Mouse (Mus musculus) ES-Bruce4 (cell line): ENCODE results near the gene Spsb2. TPM values are rescaled to one million over a fixed set of nuclear protein-coding genes. Genes with fewer than 3 reads are reported as not detected.
A peak's percentile ranks its signal among the peaks of the same experiment; 100 is the strongest.

Source experiments
- H3K27ac ChIP-seq: 2 replicates; pipeline ENCODE4 v1.5.1; 2012; ENCODE audit warnings: low read length, inconsistent platforms; ENCODE audit not compliant: insufficient read depth
- H3K27me3 ChIP-seq: 2 replicates; pipeline ENCODE4 v1.6.1; 2012; ENCODE audit warnings: mild to moderate bottlenecking, low read length, inconsistent platforms; ENCODE audit not compliant: control insufficient read depth, poor library complexity, insufficient read depth, severe bottlenecking
- H3K36me3 ChIP-seq: 2 replicates; pipeline ENCODE4 v1.6.1; 2012; ENCODE audit warnings: inconsistent platforms, mild to moderate bottlenecking, low read length, moderate library complexity; ENCODE audit not compliant: control insufficient read depth, poor library complexity, insufficient read depth, severe bottlenecking
- H3K4me1 ChIP-seq: one replicate; pipeline ENCODE4 v1.8.1; 2011; ENCODE audit warnings: low read length; ENCODE audit not compliant: control insufficient read depth, insufficient read depth
- H3K4me3 ChIP-seq: 2 replicates; pipeline ENCODE4 v1.5.1; 2011; ENCODE audit warnings: low read depth, mild to moderate bottlenecking, low read length
- H3K9ac ChIP-seq: 2 replicates; pipeline ENCODE4 v1.6.1; 2012; ENCODE audit warnings: low read depth, mild to moderate bottlenecking, inconsistent platforms; ENCODE audit not compliant: poor library complexity, severe bottlenecking
- H3K9me3 ChIP-seq: replicated peaks from 2 replicates; pipeline ENCODE4 v1.6.1; 2012; ENCODE audit warnings: mild to moderate bottlenecking, low read length, inconsistent platforms; ENCODE audit not compliant: control insufficient read depth, poor library complexity, insufficient read depth, severe bottlenecking
- CTCF ChIP-seq: IDR thresholded peaks from one replicate; pipeline ENCODE4 v1.8.1; 2011; ENCODE audit warnings: low read depth, low read length
- EP300 ChIP-seq: IDR thresholded peaks from 2 replicates; pipeline ENCODE4 v1.6.1; 2011; ENCODE audit warnings: low read depth, low read length; ENCODE audit not compliant: insufficient read depth
- POLR2A ChIP-seq: IDR thresholded peaks from one replicate; pipeline ENCODE4 v1.8.1; 2011; ENCODE audit warnings: low read length; ENCODE audit not compliant: insufficient read depth
- polyA plus RNA-seq: library from polyadenylated mRNA; stranded (reverse); fragments of >200 nt; gene quantifications from 2 replicates; pipeline ENCODE4 v1.2.4, GENCODE M21; 2011; ENCODE audit warnings: low read depth; ENCODE audit not compliant: missing spikeins, insufficient read depth, insufficient read length

Gene Spsb2
- polyA plus RNA-seq, 1 experiment: 4.6 TPM

GRCm38 (mm10) chr6:124805341-124806321 lies 2.8 kb upstream of the Spsb2 start:
- H3K9ac ChIP-seq: peak overlapping the region; percentile 84
- H3K27me3 ChIP-seq: no peaks in the 10 kb centered on the region
- peak overlapping the region; percentile 97 for H3K27ac ChIP-seq
- no peaks in the 10 kb centered on the region for H3K36me3 ChIP-seq
- peak overlapping the region; percentile 56 for H3K4me3 ChIP-seq
- TF ChIP-seq CTCF (peak; percentile 29), POLR2A (peak; percentile 63), EP300 (peak; percentile 59; the same call in 1 of the 2 replicates)
- H3K9me3 ChIP-seq: no peaks in the 10 kb centered on the region
- H3K4me1 ChIP-seq: no peaks in the 10 kb centered on the region

GRCm38 (mm10) chr6:124806446-124807140 lies 1.9 kb upstream of the Spsb2 start:
- H3K9ac ChIP-seq: peak overlapping the region; percentile 84
- H3K9me3 ChIP-seq: no peaks in the 10 kb centered on the region
- peaks cover 3% of the 10 kb centered on the region for H3K36me3 ChIP-seq
- H3K4me1 ChIP-seq: no peaks in the 10 kb centered on the region
- H3K27me3 ChIP-seq: no peaks in the 10 kb centered on the region
- peak overlapping the region; percentile 54 for H3K4me3 ChIP-seq
- H3K27ac ChIP-seq: peak overlapping the region; percentile 97
- no peak for TF ChIP-seq EP300

GRCm38 (mm10) chr6:124807366-124807765 lies 1.1 kb upstream of the Spsb2 start:
- peaks cover 8% of the 10 kb centered on the region for H3K36me3 ChIP-seq
- no peaks in the 10 kb centered on the region for H3K4me1 ChIP-seq
- no peak overlapping the region for H3K27ac ChIP-seq
- no peak overlapping the region for H3K4me3 ChIP-seq
- no peak for TF ChIP-seq POLR2A
- no peak for TF ChIP-seq CTCF
- TF ChIP-seq EP300: no peak
- H3K9me3 ChIP-seq: no peaks in the 10 kb centered on the region
- H3K9ac ChIP-seq: no peak overlapping the region
- H3K27me3 ChIP-seq: no peaks in the 10 kb centered on the region

- Histone ChIP-seq H3K9ac (0 out of 2 replicates have a peak overlapping the region, but pooled peaks have one; percentile 75), H3K36me3 (peaks cover 8% of the 10 kb centered on the region), H3K9me3 (no peaks in the 10 kb centered on the region), H3K27ac (no peak overlapping the region), H3K27me3 (no peaks in the 10 kb centered on the region), H3K4me3 (peak overlapping the region; percentile 93), H3K4me1 (no peaks in the 10 kb centered on the region)
- TF ChIP-seq CTCF: no peak
Observed at GRCm38 (mm10) chr6:124807986-124808357, 489 bp upstream of the Spsb2 start.

GRCm38 (mm10) chr6:124809052-124809774 lies 752 bp downstream of the Spsb2 start:
- H3K27me3 ChIP-seq: no peaks in the 10 kb centered on the region
- peak overlapping the region; percentile 75 for H3K9ac ChIP-seq
- H3K4me3 ChIP-seq: peak overlapping the region; percentile 93
- TF ChIP-seq CTCF (peak; percentile 78), EP300 (0 out of 2 replicates have a peak, but pooled peaks have one; percentile 4), POLR2A (peak; percentile 14)
- peak overlapping the region; percentile 19 for H3K27ac ChIP-seq
- H3K36me3 ChIP-seq: peaks cover 8% of the 10 kb centered on the region
- no peaks in the 10 kb centered on the region for H3K4me1 ChIP-seq
- no peaks in the 10 kb centered on the region for H3K9me3 ChIP-seq
